Mouse (Mus musculus) embryonic facial prominence, embryonic 14.5 days (tissue): Measurements from ENCODE around the gene Atp8a1. TPM values are rescaled to one million over a fixed set of nuclear protein-coding genes. Genes with fewer than 3 reads are reported as not detected.

Experiments
- ATAC-seq: fragments of 200-750 bp; cut with Nextera tagmentation; 2 replicates; pipeline ENCODE4 v1.8.0; 2017; ENCODE audit warnings: low read depth, moderate number of reproducible peaks, moderate TSS enrichment
- DNase-seq: peaks from one replicate; pipeline ENCODE4 v3.0.0-alpha.2; 2015; ENCODE audit warnings: low spot score
- H3K27ac ChIP-seq: fragments of 300-500 bp; sonication (generic); replicated peaks from 2 replicates; pipeline ENCODE4 v1.5.1; 2014; ENCODE audit warnings: low read depth, mild to moderate bottlenecking, low read length, moderate library complexity
- H3K27me3 ChIP-seq: fragments of 300-500 bp; sonication (generic); replicated peaks from 2 replicates; pipeline ENCODE4 v1.6.1; 2014; ENCODE audit warnings: low read length; ENCODE audit not compliant: control insufficient read depth, insufficient read depth
- H3K36me3 ChIP-seq: fragments of 300-500 bp; sonication (generic); 2 replicates; pipeline ENCODE4 v1.6.1; 2014; ENCODE audit warnings: low read length, mixed read lengths; ENCODE audit not compliant: control insufficient read depth, insufficient read depth
- H3K4me1 ChIP-seq: fragments of 300-500 bp; sonication (generic); 2 replicates; pipeline ENCODE4 v1.6.1; 2014; ENCODE audit warnings: antibody characterized with exemption, low read length; ENCODE audit not compliant: control insufficient read depth, insufficient read depth
- H3K4me2 ChIP-seq: fragments of 300-500 bp; sonication (generic); 2 replicates; pipeline ENCODE4 v1.6.1; 2014; ENCODE audit warnings: low read depth, mild to moderate bottlenecking, low read length, moderate library complexity, mixed read lengths
- H3K4me3 ChIP-seq: fragments of 300-500 bp; sonication (generic); 2 replicates; pipeline ENCODE4 v1.5.1; 2014; ENCODE audit warnings: low read depth, mild to moderate bottlenecking, low read length
- H3K9ac ChIP-seq: fragments of 300-500 bp; sonication (generic); 2 replicates; pipeline ENCODE4 v1.6.1; 2014; ENCODE audit warnings: low read depth, mild to moderate bottlenecking, low read length, moderate library complexity, mixed read lengths
- H3K9me3 ChIP-seq: fragments of 300-500 bp; sonication (generic); 2 replicates; pipeline ENCODE4 v1.6.1; 2016; ENCODE audit warnings: low read length; ENCODE audit not compliant: control insufficient read depth
- WGBS: fragments of 180-500 bp; shearing (Covaris S2); extraction: QIAGEN DNeasy Blood & Tissue Kit; methylation state at CpG from one replicate; pipeline ENCODE4 v1.1.7; 2014; 5-methylcytosine and 5-hydroxymethylcytosine counted together
- polyA plus RNA-seq: library from polyadenylated mRNA; unstranded; fragments of >200 nt; fragmentation: Nextera tagmentation; extraction: Ambion mirVana; gene quantifications from 2 replicates; pipeline ENCODE4 v1.2.1, GENCODE M21; 2014

The Atp8a1 gene
- polyA plus RNA-seq, 1 experiment from 2014 or later = 14.2 TPM

- DNase-seq (no peak), ATAC-seq (no peak)
- Histone ChIP-seq H3K4me2 (no peak overlapping the region), H3K27me3 (no peaks in the 10 kb centered on the region), H3K4me3 (no peak overlapping the region), H3K9ac (no peak overlapping the region), H3K36me3 (no peaks in the 10 kb centered on the region), H3K27ac (no peak overlapping the region), H3K9me3 (no peaks in the 10 kb centered on the region), H3K4me1 (no peaks in the 10 kb centered on the region; the same call in 1 of the 2 replicates)
- WGBS = 81% methylated on average over 7 of the region's 7 CpGs
Measured at GRCm38 (mm10) chr5:67799785-67800184, 47.4 kb downstream of the Atp8a1 start.

DNA sequence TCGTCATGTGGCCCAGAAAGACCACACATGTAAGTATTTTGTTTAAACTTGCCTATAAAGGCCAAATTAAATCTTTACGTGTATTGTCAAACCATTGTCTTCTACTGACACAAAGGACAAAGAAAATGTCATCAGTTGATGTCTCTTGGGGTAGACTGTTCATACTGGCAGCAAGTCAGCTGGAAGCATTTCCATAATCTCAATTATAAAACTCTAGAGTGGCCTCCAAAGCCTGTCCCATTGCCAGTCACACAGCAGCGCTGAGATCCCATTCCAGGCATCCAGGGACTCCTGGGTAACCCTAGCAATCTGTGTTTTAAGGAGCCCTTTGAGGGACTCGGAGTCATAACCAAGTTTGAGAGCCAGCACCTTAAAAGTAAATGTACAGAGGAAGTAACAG, 48.9 kb downstream of the Atp8a1 start:
- 81% methylated on average over 4 of the region's 4 CpGs for WGBS
- Histone ChIP-seq H3K4me2 (no peak overlapping the region), H3K27me3 (no peaks in the 10 kb centered on the region), H3K36me3 (no peaks in the 10 kb centered on the region), H3K4me3 (no peak overlapping the region), H3K27ac (no peak overlapping the region), H3K9ac (no peak overlapping the region), H3K4me1 (no peaks in the 10 kb centered on the region; the same call in 1 of the 2 replicates), H3K9me3 (no peaks in the 10 kb centered on the region)
- ATAC-seq = no peak
- no peak for DNase-seq

DNA sequence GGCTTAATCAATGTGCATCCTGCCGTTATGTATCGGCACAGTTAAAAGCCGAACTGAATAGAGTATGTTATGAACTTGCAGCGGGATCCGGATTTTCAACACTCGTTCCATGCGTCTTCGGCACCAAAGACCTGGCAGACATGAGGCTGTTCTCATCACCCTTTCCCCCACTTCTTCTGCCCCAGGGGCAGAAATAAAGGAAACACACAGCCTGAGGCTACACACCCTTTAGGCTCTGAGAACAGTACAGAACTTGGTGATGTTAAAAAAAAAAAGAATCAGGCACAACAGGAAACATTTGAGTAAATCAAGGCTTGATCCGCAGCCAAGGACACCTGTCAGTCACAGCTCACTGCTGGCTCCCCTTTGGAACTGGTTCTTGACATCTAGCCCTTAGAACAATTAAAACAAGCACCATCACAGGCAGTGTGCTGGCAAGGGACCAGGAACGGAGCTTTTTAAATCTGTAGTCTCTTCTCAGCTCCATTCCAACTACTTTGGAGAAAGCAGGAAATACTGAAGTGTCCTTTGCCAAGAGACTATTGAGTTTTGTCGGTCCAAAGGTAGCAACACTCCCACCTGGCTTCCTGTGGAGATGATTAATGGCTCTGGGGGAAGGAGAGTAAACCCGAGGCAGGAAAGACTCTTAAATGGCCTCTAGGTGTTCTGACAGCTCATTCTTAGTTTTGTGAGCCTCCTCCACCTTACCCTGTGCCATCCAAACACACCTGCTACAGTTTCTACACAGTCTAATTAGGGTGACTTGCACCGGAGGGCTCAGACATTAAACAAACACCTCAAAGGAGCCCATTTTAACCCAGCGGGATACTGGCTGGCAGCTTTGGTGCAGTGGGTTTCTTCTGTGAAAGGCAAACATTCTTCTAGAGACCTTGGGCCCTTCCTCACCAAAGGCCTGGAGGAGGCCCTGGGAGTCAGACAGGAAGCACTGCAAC, 50.0 kb downstream of the Atp8a1 start:
- Histone ChIP-seq H3K4me3 (no peak overlapping the region), H3K27me3 (no peaks in the 10 kb centered on the region), H3K9ac (no peak overlapping the region), H3K9me3 (no peaks in the 10 kb centered on the region), H3K27ac (no peak overlapping the region), H3K4me1 (no peaks in the 10 kb centered on the region; the same call in 1 of the 2 replicates), H3K4me2 (no peak overlapping the region), H3K36me3 (no peaks in the 10 kb centered on the region)
- 65% methylated on average over 14 of the region's 14 CpGs for WGBS
- DNase-seq = peak; percentile 57
- ATAC-seq = no peak

DNA sequence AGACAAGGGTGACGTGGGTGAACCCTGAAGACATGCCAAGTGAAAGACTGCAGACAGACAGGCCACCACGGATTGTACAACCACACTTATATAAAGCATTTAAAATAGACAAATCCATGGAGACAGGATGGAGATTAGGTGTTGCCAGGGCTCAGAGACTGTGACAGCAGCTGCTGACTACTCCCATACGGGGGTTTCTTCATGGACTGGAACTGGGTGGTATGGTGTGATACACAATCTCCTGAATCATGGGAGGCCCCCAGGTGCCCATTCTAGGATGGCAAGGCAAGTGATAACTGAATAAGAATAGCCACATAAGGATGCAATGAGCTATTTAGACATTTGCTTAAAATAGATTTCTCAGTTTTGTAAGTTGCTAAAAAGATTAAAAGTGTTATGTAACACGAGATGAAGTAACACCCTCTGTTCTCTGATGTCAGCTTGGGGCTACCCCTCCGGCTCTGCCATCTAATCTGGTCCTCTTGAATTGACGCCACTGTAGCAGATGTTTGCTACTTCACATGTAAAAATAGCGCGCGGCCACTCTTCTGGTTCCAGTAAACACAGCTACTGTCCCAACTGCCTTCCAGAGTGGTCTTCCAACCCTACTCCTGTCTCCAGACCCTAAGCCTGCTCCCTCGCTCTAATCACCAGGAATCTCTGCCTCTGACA, 53.0 kb downstream of the Atp8a1 start:
- H3K27ac ChIP-seq = no peak overlapping the region
- peak; percentile 27 for DNase-seq
- H3K4me1 ChIP-seq = no peaks in the 10 kb centered on the region; the same call in 1 of the 2 replicates
- H3K36me3 ChIP-seq = no peaks in the 10 kb centered on the region
- peak; percentile 63; the same call in 1 of the 2 replicates for ATAC-seq
- 71% methylated on average over 10 of the region's 10 CpGs for WGBS
- H3K4me2 ChIP-seq = no peak overlapping the region
- H3K4me3 ChIP-seq = no peak overlapping the region
- H3K27me3 ChIP-seq = no peaks in the 10 kb centered on the region
- H3K9me3 ChIP-seq = no peaks in the 10 kb centered on the region
- H3K9ac ChIP-seq = no peak overlapping the region

GRCm38 (mm10) chr5:67782775-67783174, 64.5 kb downstream of the Atp8a1 start:
- ATAC-seq (no peak), DNase-seq (no peak)
- no peak overlapping the region for H3K9ac ChIP-seq
- H3K9me3 ChIP-seq = no peaks in the 10 kb centered on the region
- no peaks in the 10 kb centered on the region for H3K36me3 ChIP-seq
- H3K4me1 ChIP-seq = no peaks in the 10 kb centered on the region
- WGBS = 67% methylated on average over 7 of the region's 7 CpGs
- H3K4me2 ChIP-seq = no peak overlapping the region
- H3K4me3 ChIP-seq = no peak overlapping the region
- H3K27ac ChIP-seq = no peak overlapping the region
- H3K27me3 ChIP-seq = no peaks in the 10 kb centered on the region

GRCm38 (mm10) chr5:67778026-67778425, 69.2 kb downstream of the Atp8a1 start:
- Histone ChIP-seq H3K9ac (no peak overlapping the region), H3K4me1 (no peaks in the 10 kb centered on the region), H3K36me3 (no peaks in the 10 kb centered on the region), H3K4me3 (no peak overlapping the region), H3K9me3 (no peaks in the 10 kb centered on the region), H3K4me2 (peak overlapping the region; percentile 0; the same call in 1 of the 2 replicates), H3K27me3 (no peaks in the 10 kb centered on the region), H3K27ac (no peak overlapping the region)
- 62% methylated on average over 8 of the region's 8 CpGs for WGBS
- no peak for ATAC-seq
- peak; percentile 64 for DNase-seq

DNA sequence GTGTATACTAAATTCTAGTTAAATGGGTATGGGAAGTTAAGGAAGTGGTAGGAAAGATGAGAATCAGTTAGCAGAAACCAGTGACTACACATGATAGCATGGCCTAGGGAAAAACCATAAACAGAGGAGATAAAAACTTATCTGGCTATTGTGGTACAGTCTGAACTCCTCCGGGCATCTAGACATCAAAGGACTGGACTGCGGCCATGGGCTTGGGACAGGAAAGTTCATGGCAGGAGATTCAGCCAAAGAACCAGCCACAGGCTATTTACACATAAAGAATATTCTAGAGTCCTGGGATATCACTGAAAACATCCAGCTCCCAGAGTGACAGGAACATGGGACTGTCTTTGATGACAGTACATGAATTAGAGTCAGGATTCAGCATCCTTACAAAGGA, 73.0 kb downstream of the Atp8a1 start:
- no peaks in the 10 kb centered on the region for H3K27me3 ChIP-seq
- 94% methylated on average over 2 of the region's 2 CpGs for WGBS
- H3K9me3 ChIP-seq = no peaks in the 10 kb centered on the region
- no peaks in the 10 kb centered on the region for H3K4me1 ChIP-seq
- ATAC-seq = no peak
- H3K4me3 ChIP-seq = no peak overlapping the region
- H3K27ac ChIP-seq = no peak overlapping the region
- DNase-seq = no peak
- H3K36me3 ChIP-seq = no peaks in the 10 kb centered on the region
- H3K4me2 ChIP-seq = no peak overlapping the region
- no peak overlapping the region for H3K9ac ChIP-seq

- Histone ChIP-seq H3K27me3 (no peaks in the 10 kb centered on the region), H3K4me3 (no peak overlapping the region), H3K4me2 (no peak overlapping the region), H3K9me3 (no peaks in the 10 kb centered on the region), H3K36me3 (no peaks in the 10 kb centered on the region), H3K27ac (no peak overlapping the region), H3K4me1 (no peaks in the 10 kb centered on the region), H3K9ac (no peak overlapping the region)
- no peak for DNase-seq
- 89% methylated on average over 8 of the region's 8 CpGs for WGBS
- ATAC-seq = no peak
Measured at GRCm38 (mm10) chr5:67768708-67769107, 78.5 kb downstream of the Atp8a1 start.
